Mouse (Mus musculus): ENCODE measurements at regions not wholly inside any gene's neighbourhood (a gene's known extent, or its start where the extent isn't known, plus 50 kb on each side); places are given as distances from the start of the nearest gene placed in this dataset.

- no peak for DNase-seq
- 63% methylated on average over 7 of the region's 7 CpGs for WGBS
- H3K4me3 ChIP-seq (ENCODE audit: control insufficient read depth, insufficient read depth, low read length): no peak overlapping the region
- no peaks in the 10 kb centered on the region for H3K36me3 ChIP-seq (ENCODE audit: control insufficient read depth, insufficient read depth, low read length)
- H3K27me3 ChIP-seq (ENCODE audit: control insufficient read depth, insufficient read depth, low read length): no peaks in the 10 kb centered on the region
- TF ChIP-seq CTCF (IDR thresholded peaks at IDR 0.05; ENCODE audit: borderline replicate concordance, control insufficient read depth, extremely low read depth, insufficient read depth, low read length, poor library complexity): no peak
- no peak for TF ChIP-seq POLR2A (IDR thresholded peaks at IDR 0.05; ENCODE audit: control insufficient read depth, extremely low read depth, insufficient read depth, low read length, poor library complexity)
- H3K27ac ChIP-seq (ENCODE audit: control insufficient read depth, insufficient read depth, low read length): no peak overlapping the region
- no peaks in the 10 kb centered on the region for H3K4me1 ChIP-seq (replicated peaks; ENCODE audit: control insufficient read depth, insufficient read depth, low read length)
Observed at GRCm38 (mm10) chr4:140463296-140463695, 202.5 kb downstream of the Arhgef10l start.

- no peaks in the 10 kb centered on the region for H3K27me3 ChIP-seq (ENCODE audit: control insufficient read depth, insufficient read depth, low read length)
- TF ChIP-seq CTCF (IDR thresholded peaks at IDR 0.05; ENCODE audit: borderline replicate concordance, control insufficient read depth, extremely low read depth, insufficient read depth, low read length, poor library complexity) (no peak), POLR2A (IDR thresholded peaks at IDR 0.05; ENCODE audit: control insufficient read depth, extremely low read depth, insufficient read depth, low read length, poor library complexity) (no peak)
- no peak overlapping the region for H3K27ac ChIP-seq (ENCODE audit: control insufficient read depth, insufficient read depth, low read length)
- no peaks in the 10 kb centered on the region for H3K36me3 ChIP-seq (ENCODE audit: control insufficient read depth, insufficient read depth, low read length)
- H3K4me3 ChIP-seq (ENCODE audit: control insufficient read depth, insufficient read depth, low read length): no peak overlapping the region
- no peak for DNase-seq
- no peaks in the 10 kb centered on the region for H3K4me1 ChIP-seq (replicated peaks; ENCODE audit: control insufficient read depth, insufficient read depth, low read length)
- 95% methylated on average over 16 of the region's 16 CpGs for WGBS
Observed at GRCm38 (mm10) chr4:140461317-140461716, 204.5 kb downstream of the Arhgef10l start.

- Histone ChIP-seq H3K27me3 (ENCODE audit: control insufficient read depth, insufficient read depth, low read length) (no peaks in the 10 kb centered on the region), H3K4me3 (ENCODE audit: control insufficient read depth, insufficient read depth, low read length) (no peak overlapping the region), H3K36me3 (ENCODE audit: control insufficient read depth, insufficient read depth, low read length) (no peaks in the 10 kb centered on the region), H3K4me1 (replicated peaks; ENCODE audit: control insufficient read depth, insufficient read depth, low read length) (no peaks in the 10 kb centered on the region), H3K27ac (ENCODE audit: control insufficient read depth, insufficient read depth, low read length) (no peak overlapping the region)
- TF ChIP-seq CTCF (IDR thresholded peaks at IDR 0.05; ENCODE audit: borderline replicate concordance, control insufficient read depth, extremely low read depth, insufficient read depth, low read length, poor library complexity): no peak
- TF ChIP-seq POLR2A (IDR thresholded peaks at IDR 0.05; ENCODE audit: control insufficient read depth, extremely low read depth, insufficient read depth, low read length, poor library complexity): no peak
- WGBS: 88% methylated on average over 10 of the region's 10 CpGs
- no peak for DNase-seq
Observed at GRCm38 (mm10) chr4:140449062-140449461, 202.5 kb upstream of the Igsf21 start.

- 93% methylated on average over 6 of the region's 6 CpGs for WGBS
- TF ChIP-seq POLR2A (IDR thresholded peaks at IDR 0.05; ENCODE audit: control insufficient read depth, extremely low read depth, insufficient read depth, low read length, poor library complexity) (no peak), CTCF (IDR thresholded peaks at IDR 0.05; ENCODE audit: borderline replicate concordance, control insufficient read depth, extremely low read depth, insufficient read depth, low read length, poor library complexity) (no peak)
- Histone ChIP-seq H3K27me3 (ENCODE audit: control insufficient read depth, insufficient read depth, low read length) (no peaks in the 10 kb centered on the region), H3K4me3 (ENCODE audit: control insufficient read depth, insufficient read depth, low read length) (no peak overlapping the region), H3K4me1 (replicated peaks; ENCODE audit: control insufficient read depth, insufficient read depth, low read length) (no peaks in the 10 kb centered on the region), H3K27ac (ENCODE audit: control insufficient read depth, insufficient read depth, low read length) (no peak overlapping the region), H3K36me3 (ENCODE audit: control insufficient read depth, insufficient read depth, low read length) (no peaks in the 10 kb centered on the region)
- no peak for DNase-seq
Observed at GRCm38 (mm10) chr4:140446455-140446854, 199.9 kb upstream of the Igsf21 start.

GRCm38 (mm10) chr4:140445931-140446330 is 199.3 kb upstream of the Igsf21 start:
- Histone ChIP-seq H3K36me3 (ENCODE audit: control insufficient read depth, insufficient read depth, low read length) (no peaks in the 10 kb centered on the region), H3K4me3 (ENCODE audit: control insufficient read depth, insufficient read depth, low read length) (no peak overlapping the region), H3K4me1 (replicated peaks; ENCODE audit: control insufficient read depth, insufficient read depth, low read length) (no peaks in the 10 kb centered on the region), H3K27me3 (ENCODE audit: control insufficient read depth, insufficient read depth, low read length) (no peaks in the 10 kb centered on the region), H3K27ac (ENCODE audit: control insufficient read depth, insufficient read depth, low read length) (no peak overlapping the region)
- DNase-seq: no peak
- TF ChIP-seq POLR2A (IDR thresholded peaks at IDR 0.05; ENCODE audit: control insufficient read depth, extremely low read depth, insufficient read depth, low read length, poor library complexity) (no peak), CTCF (IDR thresholded peaks at IDR 0.05; ENCODE audit: borderline replicate concordance, control insufficient read depth, extremely low read depth, insufficient read depth, low read length, poor library complexity) (no peak)
- WGBS: 92% methylated on average over 5 of the region's 5 CpGs

GRCm38 (mm10) chr4:140443221-140443620 is 196.6 kb upstream of the Igsf21 start:
- no peaks in the 10 kb centered on the region for H3K4me1 ChIP-seq (replicated peaks; ENCODE audit: control insufficient read depth, insufficient read depth, low read length)
- TF ChIP-seq CTCF (IDR thresholded peaks at IDR 0.05; ENCODE audit: borderline replicate concordance, control insufficient read depth, extremely low read depth, insufficient read depth, low read length, poor library complexity): no peak
- no peak for TF ChIP-seq POLR2A (IDR thresholded peaks at IDR 0.05; ENCODE audit: control insufficient read depth, extremely low read depth, insufficient read depth, low read length, poor library complexity)
- no peaks in the 10 kb centered on the region for H3K27me3 ChIP-seq (ENCODE audit: control insufficient read depth, insufficient read depth, low read length)
- H3K36me3 ChIP-seq (ENCODE audit: control insufficient read depth, insufficient read depth, low read length): no peaks in the 10 kb centered on the region
- H3K4me3 ChIP-seq (ENCODE audit: control insufficient read depth, insufficient read depth, low read length): no peak overlapping the region
- no peak for DNase-seq
- no peak overlapping the region for H3K27ac ChIP-seq (ENCODE audit: control insufficient read depth, insufficient read depth, low read length)
- WGBS: 88% methylated on average over 6 of the region's 6 CpGs

GRCm38 (mm10) chr4:140441805-140442204 is 195.2 kb upstream of the Igsf21 start:
- Histone ChIP-seq H3K27ac (ENCODE audit: control insufficient read depth, insufficient read depth, low read length) (no peak overlapping the region), H3K27me3 (ENCODE audit: control insufficient read depth, insufficient read depth, low read length) (no peaks in the 10 kb centered on the region), H3K36me3 (ENCODE audit: control insufficient read depth, insufficient read depth, low read length) (no peaks in the 10 kb centered on the region), H3K4me3 (ENCODE audit: control insufficient read depth, insufficient read depth, low read length) (no peak overlapping the region), H3K4me1 (replicated peaks; ENCODE audit: control insufficient read depth, insufficient read depth, low read length) (no peaks in the 10 kb centered on the region)
- DNase-seq: no peak
- 94% methylated on average over 8 of the region's 8 CpGs for WGBS
- TF ChIP-seq POLR2A (IDR thresholded peaks at IDR 0.05; ENCODE audit: control insufficient read depth, extremely low read depth, insufficient read depth, low read length, poor library complexity): no peak
- no peak for TF ChIP-seq CTCF (IDR thresholded peaks at IDR 0.05; ENCODE audit: borderline replicate concordance, control insufficient read depth, extremely low read depth, insufficient read depth, low read length, poor library complexity)
